Mouse (Mus musculus): ENCODE measurements around the gene Usp49. TPM values are rescaled to one million over a fixed set of nuclear protein-coding genes. Genes with fewer than 3 reads are reported as not detected.
"Not testable (repeated sequence)": the region's sequence is repeated elsewhere in the genome, so short reads cannot be mapped to it uniquely, and the experiment has no call there.

Usp49 gene
- total RNA-seq, 1 experiment from 2014 or later, result 3.8 TPM

DNA sequence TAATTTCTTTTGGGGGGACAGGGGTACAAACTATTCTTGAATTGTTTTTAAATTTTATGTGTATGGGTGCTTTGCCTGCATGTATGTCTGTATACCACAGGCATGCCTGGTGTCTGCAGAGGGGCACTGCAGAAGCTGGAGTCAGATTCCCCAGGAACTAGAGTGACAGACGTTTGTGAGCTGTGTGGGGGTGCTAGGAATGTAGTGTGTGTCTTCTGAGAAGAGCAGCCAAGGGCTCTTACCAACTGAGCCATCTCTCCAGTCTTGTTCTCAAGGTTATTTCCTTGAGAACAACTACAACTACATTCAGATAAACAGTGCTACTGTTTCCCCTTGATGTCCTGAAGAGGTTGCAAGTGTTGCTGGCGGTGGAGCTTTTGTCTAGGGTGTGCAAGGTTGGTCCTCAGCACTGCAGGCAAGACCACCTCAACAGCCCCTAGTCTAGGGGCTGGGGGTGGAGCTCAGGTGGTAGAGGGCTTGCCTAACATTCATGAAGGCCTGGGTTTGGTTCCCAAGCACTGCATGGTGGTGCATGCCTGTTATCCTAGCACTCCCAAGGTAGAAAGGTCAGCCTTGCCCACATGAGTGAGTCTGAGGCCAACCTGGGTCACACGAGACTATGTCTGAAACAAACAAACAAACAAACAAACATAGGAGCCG, 1.8 kb downstream of the Usp49 start:
- ATAC-seq (ENCODE audit: extremely low read depth, insufficient number of reproducible peaks, low FRiP score, poor library complexity, severe bottlenecking), result no peak

DNA sequence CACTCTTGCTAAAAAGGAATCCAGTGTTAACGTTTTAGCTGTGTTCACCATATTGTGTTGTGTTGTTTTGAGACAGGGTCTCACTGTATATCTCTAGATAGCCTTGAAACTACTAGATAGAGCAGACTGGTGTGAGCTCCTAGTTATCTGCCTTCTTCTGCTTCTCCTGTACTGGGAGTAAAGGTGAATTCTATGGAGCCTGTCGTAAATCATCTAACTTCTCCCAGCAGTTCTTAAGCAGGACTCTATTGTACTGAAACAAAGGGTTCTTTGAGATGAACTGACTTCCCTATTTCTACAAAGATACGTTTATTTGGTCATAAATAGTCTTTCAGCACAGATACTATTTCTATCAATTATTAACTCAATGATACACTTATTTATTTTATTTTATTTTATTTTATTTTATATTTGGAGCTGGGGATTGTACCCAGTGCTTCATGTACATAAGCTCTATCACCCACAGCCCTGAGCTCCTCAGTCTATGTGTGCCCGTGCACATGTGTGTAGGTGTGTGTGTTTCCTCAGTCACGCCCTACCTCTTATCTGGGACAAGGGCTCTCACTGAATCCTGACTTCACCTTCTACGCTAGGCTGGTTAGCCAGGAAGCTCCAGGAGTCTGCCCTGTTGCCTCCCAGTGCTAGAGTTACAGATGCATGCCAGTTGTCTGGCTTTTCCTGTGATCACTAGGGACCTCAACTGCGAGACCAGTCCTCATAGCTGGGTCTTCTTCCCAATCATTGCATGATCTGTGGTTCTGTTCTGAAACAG, 3.7 kb downstream of the Usp49 start:
- ATAC-seq (ENCODE audit: extremely low read depth, insufficient number of reproducible peaks, low FRiP score, poor library complexity, severe bottlenecking), result no peak

DNA sequence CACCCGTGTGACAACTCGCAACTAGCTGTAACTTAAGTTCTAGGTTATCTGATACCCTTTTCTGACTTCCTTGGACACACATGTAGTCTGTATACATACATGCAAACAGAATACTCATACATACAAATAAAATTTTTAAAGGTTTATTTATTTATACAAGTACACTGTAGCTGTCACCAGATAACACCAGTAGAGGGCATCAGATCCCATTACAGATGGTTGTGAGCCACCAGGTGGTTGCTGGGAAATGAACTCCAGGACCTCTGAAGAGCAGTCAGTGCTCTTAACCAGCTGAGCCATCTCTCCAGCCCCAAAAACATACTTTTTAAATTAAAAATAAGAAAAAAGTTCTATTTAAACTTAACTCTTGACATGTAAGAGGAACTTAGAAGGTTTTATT, 12.5 kb downstream of the Usp49 start:
- ATAC-seq (ENCODE audit: extremely low read depth, insufficient number of reproducible peaks, low FRiP score, poor library complexity, severe bottlenecking), result no peak

- ATAC-seq (ENCODE audit: extremely low read depth, insufficient number of reproducible peaks, low FRiP score, poor library complexity, severe bottlenecking), result peak; percentile 73
Observed at GRCm38 (mm10) chr17:47646683-47647082, 16.2 kb downstream of the Usp49 start.

DNA sequence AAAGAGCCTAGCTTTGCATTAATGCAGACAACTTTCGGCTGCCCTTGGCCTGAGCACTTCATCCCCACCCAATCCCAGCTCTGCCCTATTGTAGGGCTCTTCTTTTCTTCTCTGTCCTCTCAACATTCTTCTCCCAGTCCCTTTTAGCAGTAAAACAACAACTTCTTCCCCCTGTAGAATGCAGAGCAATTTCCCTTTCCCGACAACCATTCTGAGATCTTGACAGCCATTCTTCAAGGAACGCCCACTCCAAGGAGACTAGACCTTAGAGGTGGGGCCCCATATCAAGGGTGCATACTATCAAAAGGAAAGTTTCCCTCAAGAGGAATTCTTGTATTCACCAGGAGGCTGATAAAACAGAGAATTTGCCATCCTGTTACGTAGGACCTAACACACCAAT, 18.5 kb downstream of the Usp49 start:
- no peak for ATAC-seq (ENCODE audit: extremely low read depth, insufficient number of reproducible peaks, low FRiP score, poor library complexity, severe bottlenecking)

DNA sequence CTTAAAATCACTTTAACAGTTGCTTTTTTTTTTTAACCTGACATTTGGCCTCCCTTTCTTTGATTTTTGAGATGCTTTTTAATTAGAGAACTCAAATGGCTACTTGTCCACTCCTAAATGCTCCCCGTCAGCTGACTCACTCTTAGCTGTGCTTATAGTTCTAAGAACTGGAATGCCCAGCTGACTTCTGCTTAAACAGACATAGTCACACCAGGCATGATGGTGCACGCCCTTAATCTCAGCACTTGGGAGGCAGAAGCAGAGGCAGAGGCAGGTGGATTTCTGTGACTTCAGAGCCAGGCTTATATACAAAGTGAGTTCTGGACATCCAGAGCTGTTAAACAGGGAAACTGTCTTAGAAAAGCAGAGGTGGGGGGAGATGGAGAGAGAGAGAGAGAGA, 21.5 kb downstream of the Usp49 start:
- ATAC-seq (ENCODE audit: extremely low read depth, insufficient number of reproducible peaks, low FRiP score, poor library complexity, severe bottlenecking), result no peak

GRCm38 (mm10) chr17:47654346-47654745, 23.9 kb downstream of the Usp49 start:
- ATAC-seq (ENCODE audit: extremely low read depth, insufficient number of reproducible peaks, low FRiP score, poor library complexity, severe bottlenecking), result not testable (repeated sequence)

- no peak for ATAC-seq (ENCODE audit: extremely low read depth, insufficient number of reproducible peaks, low FRiP score, poor library complexity, severe bottlenecking)
Observed at GRCm38 (mm10) chr17:47655697-47656096, 25.2 kb downstream of the Usp49 start.

- no peak for ATAC-seq (ENCODE audit: extremely low read depth, insufficient number of reproducible peaks, low FRiP score, poor library complexity, severe bottlenecking)
Observed at GRCm38 (mm10) chr17:47657901-47658300, 27.4 kb downstream of the Usp49 start.

- no peak for ATAC-seq (ENCODE audit: extremely low read depth, insufficient number of reproducible peaks, low FRiP score, poor library complexity, severe bottlenecking)
Observed at GRCm38 (mm10) chr17:47658741-47659243, 28.3 kb downstream of the Usp49 start.

DNA sequence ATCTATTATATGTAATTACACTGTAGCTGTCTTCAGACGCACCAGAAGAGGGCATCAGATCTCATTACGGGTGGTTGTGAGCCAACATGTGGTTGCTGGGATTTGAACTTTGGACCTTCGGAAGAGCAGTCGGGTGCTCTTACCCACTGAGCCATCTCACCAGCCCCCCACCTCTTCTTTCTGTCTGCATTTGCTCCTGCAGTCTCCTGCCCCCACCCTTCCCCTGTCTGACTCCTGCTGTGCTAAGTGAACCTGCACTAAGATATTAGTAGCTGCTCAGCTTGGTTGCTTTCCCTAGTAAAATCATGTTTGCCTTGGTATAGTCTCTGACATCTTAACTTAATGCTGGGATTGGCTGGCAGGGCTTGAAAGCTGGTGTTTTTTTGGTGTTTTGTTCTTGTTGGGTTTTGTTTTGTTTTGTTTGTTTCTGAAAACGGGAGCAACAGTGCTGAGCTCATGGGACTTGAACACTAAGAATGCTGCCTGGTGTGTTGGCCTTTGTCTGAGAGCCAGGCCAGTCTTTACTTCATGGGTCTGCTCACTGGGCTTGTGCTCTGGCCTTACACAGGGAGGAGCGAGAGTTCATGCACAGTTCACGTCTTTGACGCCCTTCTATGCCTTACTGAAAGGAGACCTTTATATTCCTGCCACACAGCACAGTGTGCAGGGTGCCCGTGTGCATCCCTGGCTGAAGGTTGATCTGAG, 32.7 kb downstream of the Usp49 start:
- ATAC-seq (ENCODE audit: extremely low read depth, insufficient number of reproducible peaks, low FRiP score, poor library complexity, severe bottlenecking), result no peak

DNA sequence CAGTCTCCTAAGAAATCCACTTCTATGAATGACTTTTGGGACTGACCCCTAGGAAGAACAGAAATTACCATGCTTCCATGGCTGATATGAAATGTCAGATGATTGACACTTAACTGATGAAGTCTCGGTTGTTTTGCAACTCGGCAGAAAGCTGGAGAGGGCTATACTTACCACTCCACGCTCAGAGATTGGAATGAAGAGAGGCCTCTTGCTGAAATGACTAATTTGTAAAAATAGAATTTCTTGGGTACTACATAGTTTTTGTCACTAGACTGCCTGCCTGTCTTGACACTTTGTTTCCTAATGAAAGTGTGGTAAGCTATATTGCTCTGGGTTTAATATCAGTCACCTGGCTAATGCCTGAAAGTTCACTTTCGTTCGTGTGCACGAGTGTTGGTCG, 34.0 kb downstream of the Usp49 start:
- no peak for ATAC-seq (ENCODE audit: extremely low read depth, insufficient number of reproducible peaks, low FRiP score, poor library complexity, severe bottlenecking)

DNA sequence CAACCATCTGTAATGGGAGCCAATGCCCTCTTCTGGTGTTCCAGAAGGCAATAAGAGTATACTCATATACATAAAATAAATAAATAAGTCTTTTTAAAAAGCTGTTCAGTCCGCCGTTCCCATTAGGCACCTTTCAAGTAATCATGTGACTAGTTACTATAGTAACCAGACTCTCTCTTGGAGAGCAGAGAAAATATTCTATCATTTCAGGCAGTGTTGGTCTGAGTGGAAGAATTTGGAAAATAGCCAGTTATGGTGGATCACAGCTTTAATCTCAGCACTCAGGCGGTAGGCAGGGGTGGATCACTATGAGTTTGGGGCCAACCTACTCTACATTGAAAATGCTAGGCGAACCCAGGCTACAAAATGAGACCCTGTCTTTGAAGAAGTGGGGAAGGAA, 38.7 kb downstream of the Usp49 start:
- no peak for ATAC-seq (ENCODE audit: extremely low read depth, insufficient number of reproducible peaks, low FRiP score, poor library complexity, severe bottlenecking)

DNA sequence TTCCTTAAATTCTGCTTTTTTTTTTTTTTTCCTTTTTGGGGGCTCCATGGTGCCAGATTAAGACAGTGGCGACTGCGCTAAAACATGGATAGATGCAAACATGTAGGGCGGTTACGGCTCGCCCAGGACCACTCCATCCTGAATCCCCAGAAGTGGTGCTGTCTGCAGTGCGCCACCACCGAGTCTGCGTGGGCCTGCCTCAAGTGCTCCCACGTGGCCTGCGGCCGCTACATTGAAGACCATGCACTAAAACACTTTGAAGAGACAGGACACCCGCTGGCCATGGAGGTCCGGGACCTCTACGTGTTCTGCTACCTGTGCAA, 41.5 kb downstream of the Usp49 start:
- ATAC-seq (ENCODE audit: extremely low read depth, insufficient number of reproducible peaks, low FRiP score, poor library complexity, severe bottlenecking), result no peak

DNA sequence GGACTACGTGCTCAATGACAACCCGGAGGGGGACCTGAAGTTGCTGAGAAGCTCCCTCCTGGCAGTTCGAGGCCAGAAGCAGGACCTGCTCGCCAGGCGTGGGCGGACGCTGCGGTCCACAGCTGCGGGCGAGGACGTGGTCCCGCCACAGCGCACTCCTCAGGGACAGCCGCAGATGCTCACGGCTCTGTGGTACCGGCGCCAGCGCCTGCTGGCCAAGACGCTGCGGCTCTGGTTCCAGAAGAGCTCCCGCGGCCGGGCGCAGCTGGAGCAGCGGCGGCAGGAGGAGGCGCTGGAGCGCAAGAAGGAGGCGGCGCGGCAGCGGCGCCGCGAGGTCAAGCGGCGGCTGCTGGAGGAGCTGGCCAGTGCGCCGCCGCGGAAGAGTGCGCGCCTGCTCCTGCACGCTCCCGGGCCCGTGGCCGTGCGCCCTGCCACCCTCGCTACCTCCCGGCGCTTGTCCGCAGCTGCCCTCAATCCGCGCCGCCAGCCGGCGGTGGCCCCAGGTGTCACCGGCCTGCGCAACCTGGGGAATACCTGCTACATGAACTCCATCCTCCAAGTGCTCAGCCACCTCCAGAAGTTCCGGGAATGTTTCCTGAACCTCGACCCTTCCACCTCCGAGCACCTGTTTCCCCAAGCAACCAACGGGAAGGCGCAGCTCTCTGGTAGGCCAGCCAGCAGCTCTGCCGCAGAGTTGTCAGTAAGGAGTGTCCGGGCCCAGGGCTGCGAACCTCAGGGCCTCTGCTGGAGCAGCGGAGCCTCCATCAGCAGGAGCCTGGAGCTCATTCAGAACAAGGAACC, 42.0 kb downstream of the Usp49 start:
- ATAC-seq (ENCODE audit: extremely low read depth, insufficient number of reproducible peaks, low FRiP score, poor library complexity, severe bottlenecking), result no peak

DNA sequence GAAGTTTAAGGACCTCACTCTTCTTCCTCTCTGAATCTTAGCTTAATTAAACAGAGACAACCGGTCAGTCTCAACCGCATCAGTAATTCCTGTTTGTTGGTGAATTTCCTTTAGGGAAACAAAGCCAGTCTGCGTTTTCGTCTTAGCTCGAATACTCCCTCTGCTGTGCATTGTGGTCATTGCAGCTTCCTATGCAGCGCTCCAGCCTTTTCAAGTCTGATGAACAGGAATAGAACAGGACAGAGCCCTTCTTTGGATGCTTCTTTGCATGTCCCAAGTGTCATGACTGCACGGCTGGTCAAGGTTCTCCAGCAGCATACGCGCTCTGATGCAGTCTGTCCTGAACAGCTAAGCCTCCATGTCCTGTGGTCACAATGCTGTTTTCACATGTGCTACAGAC, 46.1 kb downstream of the Usp49 start:
- ATAC-seq (ENCODE audit: extremely low read depth, insufficient number of reproducible peaks, low FRiP score, poor library complexity, severe bottlenecking), result 0 out of 2 replicates have a peak, but pooled peaks have one; percentile 34

DNA sequence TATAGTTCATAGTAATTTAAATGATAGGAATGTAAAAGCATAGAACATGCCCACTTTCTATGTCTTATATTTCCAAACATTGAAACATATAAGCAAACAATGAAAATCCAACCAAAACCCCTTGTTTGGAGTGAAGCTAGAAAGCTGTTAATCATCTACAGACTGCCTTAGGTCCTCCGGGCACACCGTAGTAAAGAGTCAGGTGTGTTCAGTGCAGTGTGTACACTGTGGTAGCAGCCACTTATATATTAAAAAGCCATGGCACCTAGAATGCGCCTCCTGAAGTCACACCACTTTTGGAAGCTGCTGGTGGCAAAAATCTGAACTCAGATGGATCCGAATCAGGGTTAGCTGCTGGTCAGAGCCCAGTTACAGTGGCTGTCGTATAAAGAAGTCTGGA, 47.7 kb downstream of the Usp49 start:
- no peak for ATAC-seq (ENCODE audit: extremely low read depth, insufficient number of reproducible peaks, low FRiP score, poor library complexity, severe bottlenecking)

GRCm38 (mm10) chr17:47678702-47679101, 48.2 kb downstream of the Usp49 start:
- ATAC-seq (ENCODE audit: extremely low read depth, insufficient number of reproducible peaks, low FRiP score, poor library complexity, severe bottlenecking), result no peak

- ATAC-seq (ENCODE audit: extremely low read depth, insufficient number of reproducible peaks, low FRiP score, poor library complexity, severe bottlenecking), result no peak
Observed at GRCm38 (mm10) chr17:47682836-47683235, 52.3 kb downstream of the Usp49 start.

Data from neutrophil, adult 5-6 weeks (primary cell).